Mouse (Mus musculus): ENCODE measurements at regions not wholly inside any gene's neighbourhood (a gene's known extent, or its start where the extent isn't known, plus 50 kb on each side); places are given as distances from the start of the nearest gene placed in this dataset.

GRCm38 (mm10) chr3:138655479-138655878 is 86.5 kb upstream of the Tspan5 start:
- no peak overlapping the region for H3K27ac ChIP-seq (ENCODE audit: insufficient read depth, low read depth)
- dilution Hi-C loops (cut with MboI; ENCODE audit: extremely low pct_ligation_motif_present, extremely low pct_unique_long_range_greater_than_20kb, low sequenced_read_pairs) (no loop called here), in situ Hi-C loops (cut with MboI; ENCODE audit: low pct_ligation_motif_present, low pct_unique_long_range_greater_than_20kb, low sequenced_read_pairs) (no loop called here)
- peaks cover 55% of the 10 kb centered on the region for H3K9me3 ChIP-seq (replicated peaks; ENCODE audit: low read length)
- H3K4me1 ChIP-seq (ENCODE audit: control insufficient read depth in 1 of 2, insufficient read depth in 2 of 2): no peaks in the 10 kb centered on the region
- H3K79me2 ChIP-seq (replicated peaks; ENCODE audit: control insufficient read depth, extremely low read depth, insufficient read depth, poor library complexity, severe bottlenecking): no peaks in the 10 kb centered on the region
- no peaks in the 10 kb centered on the region for H3K36me3 ChIP-seq (replicated peaks in 1 of 2; ENCODE audit: control insufficient read depth in 1 of 2, insufficient read depth in 1 of 2, low read length in 1 of 2)
- no peak overlapping the region for H3K4me3 ChIP-seq (replicated peaks in 1 of 3; ENCODE audit: low read depth in 2 of 3, low read length in 2 of 3, poor library complexity in 1 of 3)
- DNase-seq (ENCODE audit: extremely low read depth): no peak
- TF ChIP-seq UBTF (IDR thresholded peaks at IDR 0.05; ENCODE audit: low read depth, low read length) (no peak), NELFE (IDR thresholded peaks at IDR 0.05; ENCODE audit: low read depth, low read length) (no peak)
- H3K27me3 ChIP-seq (replicated peaks): no peaks in the 10 kb centered on the region
- H3K9ac ChIP-seq (ENCODE audit: insufficient read depth, low read depth): no peak overlapping the region
- H3K4me2 ChIP-seq (ENCODE audit: insufficient read depth, low read depth, poor library complexity, severe bottlenecking): no peak overlapping the region

- no peak overlapping the region for H3K9ac ChIP-seq (ENCODE audit: insufficient read depth, low read depth)
- peaks cover 0 to 2% of the 10 kb centered on the region in 2 experiments; a peak in 1 of 4 replicates for H3K4me1 ChIP-seq (ENCODE audit: control insufficient read depth in 1 of 2, insufficient read depth in 2 of 2)
- DNase-seq (ENCODE audit: extremely low read depth): no peak
- H3K9me3 ChIP-seq (replicated peaks; ENCODE audit: low read length): peaks cover 23% of the 10 kb centered on the region
- in situ Hi-C loops (cut with MboI; ENCODE audit: low pct_ligation_motif_present, low pct_unique_long_range_greater_than_20kb, low sequenced_read_pairs) (no loop called here), dilution Hi-C loops (cut with MboI; ENCODE audit: extremely low pct_ligation_motif_present, extremely low pct_unique_long_range_greater_than_20kb, low sequenced_read_pairs) (no loop called here)
- H3K27me3 ChIP-seq (replicated peaks): no peaks in the 10 kb centered on the region
- H3K27ac ChIP-seq (ENCODE audit: insufficient read depth, low read depth): no peak overlapping the region
- no peak overlapping the region for H3K4me2 ChIP-seq (ENCODE audit: insufficient read depth, low read depth, poor library complexity, severe bottlenecking)
- TF ChIP-seq UBTF (IDR thresholded peaks at IDR 0.05; ENCODE audit: low read depth, low read length): no peak
- no peak for TF ChIP-seq CHD1 (IDR thresholded peaks at IDR 0.05; ENCODE audit: low read depth, low read length)
- no peak for TF ChIP-seq TCF12 (IDR thresholded peaks at IDR 0.05; ENCODE audit: low read depth, low read length)
- TF ChIP-seq TBP (conservative IDR thresholded peaks at IDR 0.05; ENCODE audit: low read depth, low read length): no peak
- no peak for TF ChIP-seq ETS1 (conservative IDR thresholded peaks at IDR 0.05; ENCODE audit: low read depth, low read length)
- no peak for TF ChIP-seq ELF1 (IDR thresholded peaks at IDR 0.05; ENCODE audit: low read depth, low read length)
- TF ChIP-seq ZKSCAN1 (IDR thresholded peaks at IDR 0.05; ENCODE audit: borderline replicate concordance, low read depth, low read length): no peak
- no peak for TF ChIP-seq MEF2A (IDR thresholded peaks at IDR 0.05; ENCODE audit: borderline replicate concordance, low read depth, low read length)
- TF ChIP-seq PAX5 (IDR thresholded peaks at IDR 0.05; ENCODE audit: low read length): no peak
- TF ChIP-seq POLR2A (IDR thresholded peaks at IDR 0.05; ENCODE audit: low read depth, low read length): no peak
- no peak for TF ChIP-seq RAD21 (IDR thresholded peaks at IDR 0.05; ENCODE audit: low read depth, low read length)
- no peak for TF ChIP-seq GABPA (IDR thresholded peaks at IDR 0.05; ENCODE audit: insufficient replicate concordance, low read depth, low read length)
- TF ChIP-seq IRF4 (IDR thresholded peaks at IDR 0.05; ENCODE audit: low read depth, low read length): no peak
- TF ChIP-seq MYC (IDR thresholded peaks at IDR 0.05; ENCODE audit: low read depth, low read length): no peak
- TF ChIP-seq MAX (IDR thresholded peaks at IDR 0.05; ENCODE audit: low read length): no peak
- no peak overlapping the region for H3K4me3 ChIP-seq (replicated peaks in 1 of 3; ENCODE audit: low read depth in 2 of 3, low read length in 2 of 3, poor library complexity in 1 of 3)
- H3K79me2 ChIP-seq (replicated peaks; ENCODE audit: control insufficient read depth, extremely low read depth, insufficient read depth, poor library complexity, severe bottlenecking): no peaks in the 10 kb centered on the region
- H3K36me3 ChIP-seq (replicated peaks in 1 of 2; ENCODE audit: control insufficient read depth in 1 of 2, insufficient read depth in 1 of 2, low read length in 1 of 2): no peaks in the 10 kb centered on the region
Observed at GRCm38 (mm10) chr3:138662625-138663024, 79.4 kb upstream of the Tspan5 start.

Data from CH12.LX (cell line).